Mouse (Mus musculus) heart, postnatal 0 days (tissue): ENCODE data around the gene Slc16a14.

Experiments
- CTCF ChIP-seq: IDR thresholded peaks from 2 replicates; pipeline ENCODE4 v1.5.1; 2016; ENCODE audit warnings: antibody characterized with exemption, control low read depth, low read depth
- EP300 ChIP-seq: IDR thresholded peaks from 2 replicates; pipeline ENCODE4 v1.6.1; 2016; ENCODE audit warnings: antibody characterized with exemption, low read depth

- no peak for TF ChIP-seq EP300
- no peak for TF ChIP-seq CTCF
Measured at GRCm38 (mm10) chr1:84935668-84936067, 734 bp upstream of the Slc16a14 start.
